Mouse (Mus musculus) heart, embryonic 11.5 days (tissue): Measurements from ENCODE around the gene Plekha1. TPM values are rescaled to one million over a fixed set of nuclear protein-coding genes. Genes with fewer than 3 reads are reported as not detected.

Experiments used
- ATAC-seq: fragments of 200-750 bp; cut with Nextera tagmentation; replicated peaks from 2 replicates; pipeline ENCODE4 v1.8.0; 2017; ENCODE audit warnings: moderate library complexity; ENCODE audit not compliant: insufficient number of reproducible peaks, low FRiP score, low TSS enrichment
- H3K27ac ChIP-seq: fragments of 300-500 bp; sonication (generic); 2 replicates; pipeline ENCODE4 v1.5.1; 2014; ENCODE audit warnings: mild to moderate bottlenecking, low read depth, low read length
- H3K27me3 ChIP-seq: fragments of 300-500 bp; sonication (generic); 2 replicates; pipeline ENCODE4 v1.6.1; 2014; ENCODE audit warnings: mild to moderate bottlenecking, low read length, mixed read lengths; ENCODE audit not compliant: control insufficient read depth, insufficient read depth
- H3K36me3 ChIP-seq: fragments of 300-500 bp; sonication (generic); 2 replicates; pipeline ENCODE4 v1.6.1; 2014; ENCODE audit warnings: mild to moderate bottlenecking, low read length, moderate library complexity, mixed read lengths; ENCODE audit not compliant: control insufficient read depth, insufficient read depth
- H3K4me1 ChIP-seq: fragments of 300-500 bp; sonication (generic); 2 replicates; pipeline ENCODE4 v1.6.1; 2014; ENCODE audit warnings: low read length; ENCODE audit not compliant: control insufficient read depth, insufficient read depth
- H3K4me2 ChIP-seq: fragments of 300-500 bp; sonication (generic); 2 replicates; pipeline ENCODE4 v1.6.1; 2014; ENCODE audit warnings: mild to moderate bottlenecking, moderate library complexity
- H3K4me3 ChIP-seq: fragments of 300-500 bp; sonication (generic); 2 replicates; pipeline ENCODE4 v1.5.1; 2014; ENCODE audit warnings: low read depth, low read length
- H3K9ac ChIP-seq: fragments of 300-500 bp; sonication (generic); 2 replicates; pipeline ENCODE4 v1.6.1; 2014; ENCODE audit warnings: mild to moderate bottlenecking, low read depth, low read length, moderate library complexity
- H3K9me3 ChIP-seq: fragments of 300-500 bp; sonication (generic); replicated peaks from 2 replicates; pipeline ENCODE4 v1.6.1; 2016; ENCODE audit warnings: low read length; ENCODE audit not compliant: control insufficient read depth
- WGBS: fragments of 180-500 bp; shearing (Covaris S2); extraction: QIAGEN DNeasy Blood & Tissue Kit; methylation state at CpG from one replicate; pipeline ENCODE4 v1.1.7; 2014; ENCODE audit not compliant: insufficient replicate concordance; 5-methylcytosine and 5-hydroxymethylcytosine counted together
- polyA plus RNA-seq: library from polyadenylated mRNA; unstranded; fragments of >200 nt; fragmentation: Nextera tagmentation; extraction: Ambion mirVana; gene quantifications from 2 replicates; pipeline ENCODE4 v1.2.1, GENCODE M21; 2014

The Plekha1 gene
- polyA plus RNA-seq, 1 experiment from 2014 or later = 41.4 TPM

- Histone ChIP-seq H3K9ac (peak overlapping the region; percentile 66; the same call in 1 of the 2 replicates), H3K4me2 (peak overlapping the region; percentile 92), H3K27ac (no peak overlapping the region), H3K36me3 (no peaks in the 10 kb centered on the region), H3K9me3 (no peaks in the 10 kb centered on the region), H3K4me3 (peak overlapping the region; percentile 55), H3K27me3 (peaks cover 51% of the 10 kb centered on the region), H3K4me1 (peaks cover 18% of the 10 kb centered on the region)
- ATAC-seq = no peak
- WGBS = 18% methylated on average over 12 of the region's 12 CpGs
Measured at GRCm38 (mm10) chr7:130937266-130937841, 71.8 kb downstream of the Plekha1 start.

- H3K4me2 ChIP-seq = no peak overlapping the region
- no peak for ATAC-seq
- WGBS = 60% methylated on average over 4 of the region's 4 CpGs
- no peaks in the 10 kb centered on the region for H3K9me3 ChIP-seq
- no peak overlapping the region for H3K27ac ChIP-seq
- peaks cover 47% of the 10 kb centered on the region for H3K27me3 ChIP-seq
- H3K4me1 ChIP-seq = peaks cover 18% of the 10 kb centered on the region
- no peaks in the 10 kb centered on the region for H3K36me3 ChIP-seq
- no peak overlapping the region for H3K9ac ChIP-seq
- H3K4me3 ChIP-seq = no peak overlapping the region
Measured at GRCm38 (mm10) chr7:130938005-130938404, 72.4 kb downstream of the Plekha1 start.

GRCm38 (mm10) chr7:130938896-130939295 lies 73.3 kb downstream of the Plekha1 start:
- H3K27me3 ChIP-seq = peaks cover 40% of the 10 kb centered on the region
- ATAC-seq = no peak
- no peak overlapping the region for H3K9ac ChIP-seq
- H3K4me2 ChIP-seq = no peak overlapping the region
- no peaks in the 10 kb centered on the region for H3K9me3 ChIP-seq
- 84% methylated on average over 8 of the region's 8 CpGs for WGBS
- H3K27ac ChIP-seq = no peak overlapping the region
- H3K4me3 ChIP-seq = no peak overlapping the region
- no peaks in the 10 kb centered on the region for H3K36me3 ChIP-seq
- H3K4me1 ChIP-seq = peaks cover 18% of the 10 kb centered on the region

GRCm38 (mm10) chr7:130940733-130941132 lies 75.2 kb downstream of the Plekha1 start:
- Histone ChIP-seq H3K9me3 (no peaks in the 10 kb centered on the region), H3K9ac (no peak overlapping the region), H3K36me3 (no peaks in the 10 kb centered on the region), H3K27me3 (peaks cover 27% of the 10 kb centered on the region), H3K4me3 (no peak overlapping the region), H3K4me1 (peaks cover 11% of the 10 kb centered on the region), H3K4me2 (no peak overlapping the region), H3K27ac (no peak overlapping the region)
- WGBS = 80% methylated on average over 8 of the region's 8 CpGs
- no peak for ATAC-seq

GRCm38 (mm10) chr7:130943280-130943895 lies 77.8 kb downstream of the Plekha1 start:
- Histone ChIP-seq H3K4me2 (no peak overlapping the region), H3K36me3 (no peaks in the 10 kb centered on the region), H3K9me3 (no peaks in the 10 kb centered on the region), H3K27me3 (peaks cover under 1% of the 10 kb centered on the region), H3K4me1 (peaks cover 14% of the 10 kb centered on the region), H3K4me3 (no peak overlapping the region), H3K27ac (no peak overlapping the region), H3K9ac (no peak overlapping the region)
- WGBS = 85% methylated on average over 9 of the region's 9 CpGs
- ATAC-seq = no peak

- Histone ChIP-seq H3K4me1 (peaks cover 23% of the 10 kb centered on the region), H3K36me3 (no peaks in the 10 kb centered on the region), H3K27me3 (no peaks in the 10 kb centered on the region), H3K9me3 (no peaks in the 10 kb centered on the region), H3K27ac (no peak overlapping the region), H3K9ac (no peak overlapping the region), H3K4me3 (no peak overlapping the region), H3K4me2 (no peak overlapping the region)
- no peak for ATAC-seq
- 87% methylated on average over 11 of the region's 11 CpGs for WGBS
Measured at GRCm38 (mm10) chr7:130944766-130945475, 79.4 kb downstream of the Plekha1 start.

GRCm38 (mm10) chr7:130945730-130946129 lies 80.2 kb downstream of the Plekha1 start:
- no peak for ATAC-seq
- WGBS = 91% methylated on average over 3 of the region's 3 CpGs
- Histone ChIP-seq H3K27ac (no peak overlapping the region), H3K4me3 (no peak overlapping the region), H3K4me2 (no peak overlapping the region), H3K27me3 (no peaks in the 10 kb centered on the region), H3K36me3 (no peaks in the 10 kb centered on the region), H3K9me3 (no peaks in the 10 kb centered on the region), H3K4me1 (peaks cover 27% of the 10 kb centered on the region), H3K9ac (no peak overlapping the region)

GRCm38 (mm10) chr7:130946303-130946702 lies 80.7 kb downstream of the Plekha1 start:
- H3K27ac ChIP-seq = no peak overlapping the region
- H3K9me3 ChIP-seq = no peaks in the 10 kb centered on the region
- no peak overlapping the region for H3K4me2 ChIP-seq
- H3K27me3 ChIP-seq = no peaks in the 10 kb centered on the region
- WGBS = 77% methylated on average over 12 of the region's 12 CpGs
- no peak for ATAC-seq
- no peak overlapping the region for H3K4me3 ChIP-seq
- H3K4me1 ChIP-seq = peaks cover 30% of the 10 kb centered on the region
- H3K36me3 ChIP-seq = no peaks in the 10 kb centered on the region
- H3K9ac ChIP-seq = no peak overlapping the region
